Mouse (Mus musculus): ENCODE measurements around the gene Taok2.

- TF ChIP-seq GATA1 (IDR thresholded peaks at IDR 0.05; ENCODE audit: low read length) (no peak), TAL1 (IDR thresholded peaks at IDR 0.05; ENCODE audit: low read length) (no peak)
Measured at GRCm38 (mm10) chr7:126845516-126845915, 39.0 kb downstream of the Taok2 start.

Measured in erythroblast, embryonic 14.5 days (primary cell).